Mouse (Mus musculus): ENCODE measurements around the gene Ncapd2.

DNA sequence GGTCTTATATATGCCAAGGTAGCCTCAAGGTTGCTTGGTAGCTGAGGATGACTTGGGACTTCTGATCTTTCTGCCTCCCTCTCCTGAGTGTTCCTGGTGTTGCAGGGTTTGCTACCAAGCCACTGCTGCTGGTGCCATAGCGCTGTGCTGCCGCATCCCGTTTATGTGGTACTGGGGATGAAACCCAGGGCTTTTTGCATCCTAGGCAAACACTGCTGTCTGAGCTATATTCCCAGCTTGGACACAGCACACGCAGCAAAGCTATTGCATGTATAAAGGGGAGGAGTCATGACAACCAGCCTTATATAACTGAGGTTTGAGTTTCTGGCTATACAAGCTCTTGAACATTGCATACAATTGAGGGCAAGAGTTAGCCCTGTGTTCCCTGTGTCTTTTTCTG, 45.9 kb upstream of the Ncapd2 start:
- no peak for TF ChIP-seq ZC3H11A (IDR thresholded peaks at IDR 0.05; ENCODE audit: low read depth, low read length)
- no peak for TF ChIP-seq MAFK (IDR thresholded peaks at IDR 0.05; ENCODE audit: insufficient replicate concordance, low read length)
- TF ChIP-seq CHD2 (IDR thresholded peaks at IDR 0.05; ENCODE audit: low read length): no peak
- TF ChIP-seq ZNF384 (IDR thresholded peaks at IDR 0.05; ENCODE audit: low read depth, low read length): no peak
- TF ChIP-seq EP300 (IDR thresholded peaks at IDR 0.05; ENCODE audit: low read length): no peak
- TF ChIP-seq CTCF (conservative IDR thresholded peaks at IDR 0.05 in 1 of 2, IDR thresholded peaks at IDR 0.05 in 1 of 2; ENCODE audit: low read depth in 2 of 2, low read length in 2 of 2): no peak
- TF ChIP-seq POLR2AphosphoS2 (IDR thresholded peaks at IDR 0.05; ENCODE audit: low read depth, low read length): no peak

Data from CH12.LX (cell line).